Mouse (Mus musculus) layer of hippocampus, postnatal 10 days (tissue): ENCODE data around the gene Serpina5. TPM values are rescaled to one million over a fixed set of nuclear protein-coding genes. Genes with fewer than 3 reads are reported as not detected.

ENCODE experiments used
- DNase-seq, 2 experiments: peaks; one replicate each; pipeline ENCODE4 v3.0.0; 2021; ENCODE audit warnings: low spot score in 2 of 2
- total RNA-seq, 2 experiments: library from RNA; stranded (reverse); gene quantifications; 2 replicates each; pipeline ENCODE4 v1.2.3; 2021

Serpina5 gene
- total RNA-seq, 2 experiments from 2014 or later, result not detected

DNA sequence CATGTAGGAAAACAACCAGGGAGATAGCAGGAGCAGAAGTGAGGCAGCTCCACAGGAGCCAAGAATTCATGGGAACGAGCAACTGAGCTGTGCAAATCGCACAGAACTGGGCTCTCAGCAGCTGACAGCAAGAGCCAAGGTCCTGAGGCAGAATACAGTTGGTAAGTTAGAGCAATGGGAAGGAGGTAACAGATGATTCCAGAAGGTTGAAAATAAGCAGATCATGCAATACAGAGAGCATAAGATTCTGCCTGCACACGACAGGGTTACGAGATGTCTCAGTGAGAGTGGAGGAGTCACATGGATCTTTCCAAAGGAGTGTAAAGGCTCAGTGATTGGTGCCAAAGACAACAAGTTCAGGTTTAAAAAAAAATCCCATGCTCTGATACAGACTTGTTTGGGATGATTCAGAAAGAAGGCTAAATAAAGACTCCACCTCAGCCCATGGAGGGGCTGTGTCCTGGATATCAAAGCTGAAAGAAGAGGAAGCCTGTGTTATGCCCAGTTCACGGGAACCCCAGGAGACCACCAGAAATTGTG lies 24.2 kb downstream of the Serpina5 start:
- no peak for DNase-seq

DNA sequence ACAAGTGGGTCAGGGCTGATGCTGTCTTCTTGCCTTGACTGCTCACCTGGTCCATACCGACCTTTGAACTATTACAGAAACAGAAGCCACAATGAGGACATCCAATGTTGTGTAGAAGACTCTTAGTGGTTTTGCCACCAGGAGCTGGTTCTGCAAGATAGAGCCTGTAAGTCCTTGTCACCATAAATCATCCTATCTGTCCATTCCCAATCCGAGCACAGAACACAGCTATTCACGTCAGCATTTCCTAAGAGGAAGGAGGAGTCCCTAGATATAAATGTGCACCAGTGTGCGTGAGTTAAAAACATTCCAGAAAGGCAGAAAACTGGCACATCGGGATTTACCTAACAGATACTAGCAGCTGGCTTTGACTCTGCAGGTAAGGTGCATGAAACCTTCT lies 26.8 kb downstream of the Serpina5 start, which contains the start of gene Serpina3b:
Serpina3b (plus strand) TSS at position 301 of the 400 bp plus-strand sequence.
- DNase-seq, result no peak

DNA sequence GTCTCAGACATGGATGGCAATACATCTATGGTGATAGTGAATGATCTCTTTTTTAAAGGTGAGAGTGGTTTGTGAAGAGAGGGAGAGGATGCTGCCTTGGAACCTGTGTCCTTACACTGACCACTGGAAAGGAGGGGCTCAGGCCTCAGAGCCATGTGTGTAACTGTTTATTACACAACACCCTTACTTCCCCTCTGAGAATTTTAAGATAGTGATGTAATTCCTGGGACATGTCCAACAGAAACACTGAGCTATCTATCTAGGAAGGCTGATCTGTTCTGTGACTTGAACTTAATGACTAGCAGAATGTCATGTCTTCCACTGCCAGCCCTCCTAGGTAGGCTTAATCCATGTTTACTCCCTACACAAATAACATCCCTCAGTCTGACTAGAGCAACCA lies 30.1 kb downstream of the Serpina5 start:
- DNase-seq, result no peak

DNA sequence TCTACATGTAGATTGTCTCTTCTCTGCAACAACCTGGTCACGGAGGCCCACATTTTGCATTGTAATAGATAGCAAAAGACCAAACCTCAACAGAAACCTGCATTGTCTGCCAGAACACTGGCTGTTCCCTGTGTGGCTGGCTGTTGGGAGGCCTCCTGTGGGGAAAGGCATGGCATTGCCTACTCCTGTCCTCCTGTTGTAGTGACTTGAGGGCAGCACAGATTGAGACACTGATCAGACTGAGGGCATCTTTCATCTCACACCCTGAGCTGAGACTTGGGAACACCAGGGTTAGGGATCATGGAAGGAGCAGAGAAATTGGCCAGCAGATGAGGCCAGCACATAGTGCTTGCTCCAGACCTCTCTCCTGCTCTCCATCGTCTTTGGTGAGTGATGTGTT lies 37.3 kb downstream of the Serpina5 start:
- no peak for DNase-seq

DNA sequence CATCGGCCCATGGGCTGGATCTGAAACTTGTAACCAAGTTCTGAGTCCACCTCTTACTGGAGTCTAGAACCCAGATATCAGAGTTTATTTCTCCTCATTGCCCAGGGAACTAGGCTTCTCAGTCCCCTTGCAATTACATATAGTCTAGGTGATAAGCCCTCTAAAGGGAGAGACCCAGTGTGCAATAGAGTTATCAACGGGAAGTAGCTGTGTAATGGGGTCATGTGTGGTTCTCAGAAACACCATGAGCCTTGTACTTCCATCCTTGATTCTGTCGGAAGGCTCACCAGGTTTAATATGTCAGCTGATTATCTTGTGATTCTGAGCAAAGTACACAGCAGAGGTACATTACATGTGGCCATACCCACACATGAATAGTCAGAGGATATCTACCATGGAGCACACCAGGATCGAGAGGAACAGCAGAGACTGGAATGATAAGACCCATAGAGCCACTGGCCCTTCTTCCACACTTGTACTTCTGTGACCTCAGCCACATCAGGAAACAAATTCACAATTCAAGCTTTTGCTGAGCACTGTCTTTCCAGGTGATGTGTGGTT lies 39.7 kb downstream of the Serpina5 start:
- no peak for DNase-seq

DNA sequence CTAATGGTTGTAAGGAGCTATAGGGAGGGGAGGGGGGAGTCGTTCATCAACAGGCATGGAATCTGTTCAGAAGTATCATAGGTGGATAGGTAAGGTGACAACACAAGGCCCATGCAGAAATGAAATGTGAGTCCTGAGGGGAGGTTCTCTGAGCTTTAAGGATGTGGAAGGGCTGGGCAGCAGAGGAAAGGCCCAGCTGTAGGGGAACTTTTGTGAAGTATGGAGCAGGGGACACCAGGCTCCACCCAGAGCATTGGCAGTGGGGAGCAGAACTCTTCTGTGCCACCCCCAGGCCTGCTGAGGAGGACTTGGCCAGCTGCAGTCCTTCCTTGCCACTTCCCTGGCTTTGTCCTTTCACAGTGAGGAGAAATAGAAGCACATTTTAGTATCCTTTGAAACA lies 40.6 kb downstream of the Serpina5 start:
- no peak for DNase-seq

DNA sequence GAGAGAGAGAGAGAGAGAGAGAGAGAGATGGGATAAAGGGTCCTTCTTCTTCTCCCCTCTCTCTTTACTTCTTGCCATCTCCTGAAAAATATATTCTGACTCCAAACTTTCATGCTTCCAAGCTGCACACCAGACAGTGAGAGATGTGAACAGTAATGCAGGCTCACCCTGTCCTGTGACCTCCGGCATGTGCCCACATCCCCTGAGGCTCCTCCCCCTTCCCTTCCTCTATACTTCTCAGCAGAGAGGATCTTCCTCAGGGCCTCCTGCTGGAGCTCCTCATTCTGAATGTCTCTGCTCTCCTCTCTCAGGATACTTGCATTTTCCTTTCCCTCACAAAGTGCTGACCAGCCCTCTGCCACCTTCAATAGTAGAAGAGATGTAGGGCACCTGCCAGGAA lies 41.5 kb downstream of the Serpina5 start:
- DNase-seq, result no peak

DNA sequence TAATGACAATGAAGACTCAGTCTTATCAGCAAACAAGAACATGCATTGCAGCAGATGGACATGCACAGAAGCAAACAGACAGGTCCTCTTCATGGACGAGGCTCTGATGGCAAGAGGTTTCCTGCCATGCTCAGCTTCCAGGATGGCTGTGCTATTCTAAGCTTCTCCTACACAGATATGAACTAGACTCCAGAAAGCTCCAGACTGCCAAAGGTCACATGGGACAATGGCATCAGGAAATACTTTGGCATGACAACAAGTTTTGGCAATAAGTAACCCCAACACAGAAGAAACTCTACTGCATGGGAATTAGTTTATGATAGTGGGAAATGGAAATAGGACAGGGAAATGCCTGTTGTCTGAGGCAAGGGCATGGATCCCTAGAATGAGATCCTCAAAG lies 42.4 kb downstream of the Serpina5 start:
- no peak for DNase-seq

DNA sequence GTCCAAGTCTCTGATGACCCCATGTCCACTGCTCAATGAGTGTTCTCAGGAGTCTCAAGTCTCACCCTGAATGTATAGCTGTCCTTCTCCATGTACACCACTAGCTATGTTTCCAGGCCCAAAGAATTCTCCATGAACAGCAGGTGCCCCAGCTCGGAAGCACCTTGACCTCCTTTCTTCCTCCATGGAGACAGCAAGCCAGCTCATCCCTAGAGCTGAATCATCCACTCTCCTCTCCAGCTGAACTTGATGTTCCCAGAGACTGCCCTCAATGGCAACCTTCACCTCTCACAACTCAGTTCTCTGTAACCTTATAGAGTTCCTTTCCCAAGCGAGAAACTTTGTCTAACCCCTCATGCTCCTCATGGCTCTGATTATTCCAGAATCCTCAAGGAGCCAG lies 44.7 kb downstream of the Serpina5 start:
- DNase-seq, result no peak

DNA sequence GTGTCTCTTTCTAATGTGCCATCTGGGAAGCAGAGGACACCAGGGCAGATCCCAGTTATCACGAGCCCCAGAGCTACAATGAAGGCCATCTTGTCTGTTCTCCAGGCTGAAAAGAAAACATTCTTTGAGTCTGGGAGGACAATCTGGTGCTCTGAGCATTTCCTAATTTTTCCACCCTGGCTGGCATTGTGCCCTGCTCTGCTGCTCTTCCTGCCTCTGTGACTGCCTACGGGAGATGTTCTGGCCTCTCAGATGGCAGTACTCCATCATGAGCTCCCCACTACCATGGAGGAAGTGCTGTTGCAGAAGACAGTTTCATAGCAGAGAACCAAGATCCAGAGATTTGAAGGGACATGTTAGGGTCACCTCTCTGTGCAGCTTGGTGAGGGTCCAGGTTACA lies 51.1 kb downstream of the Serpina5 start:
- no peak for DNase-seq

DNA sequence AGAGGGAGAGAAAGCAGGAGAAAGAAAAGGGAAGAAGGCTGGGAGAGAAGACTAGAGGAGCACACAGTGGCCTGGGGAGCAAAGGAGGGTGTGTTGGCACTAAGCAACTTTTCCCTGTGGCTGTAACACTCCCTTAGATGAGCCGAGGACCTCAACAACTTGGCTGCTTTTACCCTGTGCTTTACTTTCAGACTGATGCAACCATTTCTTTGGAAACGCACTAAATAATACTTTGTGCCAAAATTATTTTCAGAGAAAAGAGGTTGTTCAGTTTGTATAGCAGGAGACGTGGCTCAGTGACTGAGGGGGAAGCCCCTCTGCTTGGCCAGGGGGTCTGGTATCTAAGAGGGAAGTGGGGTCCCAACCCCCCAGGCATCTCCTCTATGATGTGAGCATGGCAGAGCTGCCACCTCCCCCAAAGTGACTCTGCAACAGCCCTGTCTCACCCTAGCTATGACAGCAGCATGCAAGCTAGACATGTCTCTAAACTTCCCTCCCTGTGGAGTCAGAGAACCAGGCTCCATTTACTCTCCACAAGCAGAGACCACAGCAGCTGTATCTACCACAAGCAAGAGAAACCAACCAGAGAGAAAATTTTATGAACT lies 52.2 kb downstream of the Serpina5 start:
- no peak for DNase-seq

DNA sequence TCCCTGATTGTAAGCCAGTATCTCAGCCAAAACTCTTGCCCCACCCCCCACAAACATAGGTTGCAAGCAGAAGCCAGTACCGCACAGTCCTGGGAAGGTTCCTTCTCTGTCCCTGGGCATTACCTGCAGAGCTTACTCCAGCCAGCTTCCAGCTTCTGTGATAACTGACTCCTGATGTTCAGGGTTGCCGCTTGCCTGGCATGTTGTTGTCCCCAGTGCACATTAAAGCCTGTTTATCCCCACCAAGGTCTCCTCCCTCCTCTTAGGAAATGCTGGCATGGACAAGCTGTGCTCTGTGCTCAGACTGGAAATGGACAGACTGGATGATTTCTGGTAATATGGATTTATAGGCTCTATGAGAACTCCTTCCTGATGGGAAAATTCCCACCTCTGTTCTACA lies 52.7 kb downstream of the Serpina5 start, which contains the start of gene Serpina3c:
Serpina3c (minus strand) TSS at position 215 of the 400 bp plus-strand sequence.
- no peak for DNase-seq

Other genes with a start within 250 kb of the Serpina5 start
- not detected for gene Serpina1a, start 237.6 kb upstream of the Serpina5 start, total RNA-seq
- not detected for gene Serpina1c, start 196.2 kb upstream of the Serpina5 start, total RNA-seq
- gene Serpina1e, start 142.1 kb upstream of the Serpina5 start, total RNA-seq, result not detected
- not detected for gene Serpina11, start 111.2 kb upstream of the Serpina5 start, total RNA-seq
- under 1 TPM in 1 of 2 experiments, not detected in 1; 0.21 TPM for gene Serpina9, start 87.4 kb upstream of the Serpina5 start, total RNA-seq
- gene Serpina12, start 56.7 kb upstream of the Serpina5 start, total RNA-seq, result not detected
- gene Serpina3a, start 11.6 kb downstream of the Serpina5 start, total RNA-seq, result not detected
- gene Serpina3b, start 26.9 kb downstream of the Serpina5 start, total RNA-seq, result not detected
- gene Serpina3c, start 52.8 kb downstream of the Serpina5 start, total RNA-seq, result under 1 TPM; 0.20 to 0.25 TPM
- gene Serpina3f, start 113.4 kb downstream of the Serpina5 start, total RNA-seq, result not detected
- gene Serpina3g, start 135.1 kb downstream of the Serpina5 start, total RNA-seq, result 1 to 10 TPM in 1 of 2 experiments, under 1 TPM in 1; 0.78 to 1.2 TPM
- not detected for gene Serpina3i, start 162.0 kb downstream of the Serpina5 start, total RNA-seq
- gene Serpina3j, start 213.4 kb downstream of the Serpina5 start, total RNA-seq, result not detected
- not detected for gene Serpina3k, start 237.4 kb downstream of the Serpina5 start, total RNA-seq
- gene Serpina3m, start 237.4 kb downstream of the Serpina5 start, total RNA-seq, result not detected